Mouse (Mus musculus) adrenal gland, adult 2 months (tissue): ENCODE data around the gene Gm5901. TPM values are rescaled to one million over a fixed set of nuclear protein-coding genes. Genes with fewer than 3 reads are reported as not detected.

Experiments used
- DNase-seq: peaks from one replicate; pipeline ENCODE4 v3.0.0; 2021
- polyA plus RNA-seq: library from polyadenylated mRNA; depleted of rRNA; stranded (reverse); fragments of >200 nt; gene quantifications from 2 replicates; pipeline ENCODE4 v1.2.3, GENCODE M21; 2012; rRNA removed
- total RNA-seq, 2 experiments: library from RNA; stranded (reverse); gene quantifications; 2 replicates each; pipeline ENCODE4 v1.2.3; 2021

Gene Gm5901
- total and polyA plus RNA-seq, 3 experiments = not detected

DNA sequence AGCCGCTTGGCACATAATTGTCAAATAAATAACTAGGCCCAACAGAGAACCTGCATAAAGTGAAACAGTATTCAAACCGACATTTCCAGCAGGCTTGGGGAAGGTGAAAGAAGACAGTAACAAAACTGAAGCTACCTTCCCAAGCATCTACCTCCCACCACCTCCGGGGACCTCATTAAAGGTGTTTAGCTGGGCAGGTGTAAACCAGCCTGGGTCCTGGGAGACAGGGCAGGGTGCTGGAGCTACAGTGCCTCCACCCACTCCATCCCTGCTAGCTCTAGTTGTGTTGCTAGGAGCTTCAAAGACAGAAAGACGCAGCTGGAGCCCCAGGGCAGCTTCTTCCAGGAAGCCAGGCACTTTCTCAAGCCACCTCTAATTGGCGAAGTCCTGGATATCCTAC lies 29.4 kb downstream of the Gm5901 start, which contains the start of gene Cnga4:
Cnga4 (plus strand) TSS at position 301 of the 400 bp plus-strand sequence.
- DNase-seq = no peak

- DNase-seq = no peak
Observed at GRCm38 (mm10) chr7:105406322-105406721, 31.5 kb downstream of the Gm5901 start.

GRCm38 (mm10) chr7:105411874-105412632 lies 37.2 kb downstream of the Gm5901 start:
- DNase-seq = peak; percentile 70

DNA sequence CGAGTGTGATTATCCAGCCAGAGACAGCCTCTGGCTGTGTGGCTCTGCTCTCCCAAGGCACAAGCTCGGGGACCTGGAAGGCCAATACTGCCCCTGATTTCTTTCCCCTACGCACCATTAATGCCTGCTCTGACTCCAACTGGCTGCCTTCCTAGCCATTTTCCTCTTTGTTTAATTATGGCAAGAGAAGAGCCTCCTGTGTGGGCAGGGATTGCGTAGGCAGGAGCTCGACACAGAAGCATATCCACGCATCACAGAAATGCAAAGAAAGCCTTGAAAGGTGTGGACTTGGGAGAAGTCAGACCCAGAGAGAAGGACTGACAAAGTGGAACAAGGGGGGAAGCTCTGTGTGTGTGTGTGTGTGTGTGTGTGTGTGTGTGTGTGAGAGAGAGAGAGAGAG lies 39.5 kb downstream of the Gm5901 start:
- DNase-seq = no peak

GRCm38 (mm10) chr7:105416529-105416928 lies 41.7 kb downstream of the Gm5901 start:
- DNase-seq = no peak

DNA sequence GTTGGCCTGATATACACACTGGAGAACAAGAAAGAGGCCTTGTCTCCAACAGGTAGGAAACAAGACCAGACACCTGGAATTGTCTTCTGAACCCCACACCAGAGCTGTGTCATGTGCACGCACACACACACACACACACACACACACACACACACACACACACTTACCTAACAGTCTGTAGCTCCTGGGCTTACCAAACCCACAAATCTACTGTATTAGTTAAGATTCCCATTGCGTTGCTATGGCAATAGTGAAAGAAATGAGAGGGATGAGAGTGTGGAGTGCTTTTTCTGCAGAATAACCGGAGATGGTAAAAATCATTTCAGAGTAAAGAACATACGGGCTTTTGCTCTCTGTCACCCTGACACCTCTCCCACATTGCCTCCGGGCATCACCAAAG lies 43.3 kb downstream of the Gm5901 start:
- no peak for DNase-seq

- no peak for DNase-seq
Observed at GRCm38 (mm10) chr7:105420903-105421302, 46.1 kb downstream of the Gm5901 start.

DNA sequence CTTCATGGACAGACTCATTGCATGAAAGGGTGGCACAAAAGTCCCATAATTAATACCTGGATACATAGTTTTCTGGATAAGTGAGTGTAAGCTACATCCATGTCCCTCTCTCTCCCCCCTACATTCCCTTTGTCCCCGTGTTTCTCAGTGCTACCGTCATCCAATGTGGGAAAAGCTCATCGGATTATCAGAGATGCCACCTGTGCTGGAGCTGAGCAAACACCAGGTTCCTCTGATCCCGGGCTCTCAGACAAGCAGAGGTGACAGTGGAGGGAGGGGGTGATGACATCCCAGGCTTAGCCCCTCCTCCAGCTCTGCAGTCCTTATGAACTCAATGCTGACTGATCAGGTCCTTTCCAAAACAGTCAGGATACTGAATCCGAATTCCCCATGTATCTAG lies 49.5 kb downstream of the Gm5901 start:
- DNase-seq = no peak

- DNase-seq = no peak
Observed at GRCm38 (mm10) chr7:105425424-105426043, 50.7 kb downstream of the Gm5901 start, which contains the start of gene Cckbr. TSS of gene Cckbr (plus strand) at chr7:105425731.

GRCm38 (mm10) chr7:105426051-105426450 lies 51.2 kb downstream of the Gm5901 start:
- no peak for DNase-seq

Other genes with a start within 250 kb of the Gm5901 start
- gene Olfr683, start 228.0 kb upstream of the Gm5901 start, total RNA-seq = not detected
- not detected in 2 replicates for gene Olfr683, start 228.0 kb upstream of the Gm5901 start, polyA plus RNA-seq
- not detected for gene Olfr684, start 211.4 kb upstream of the Gm5901 start, total RNA-seq
- gene Olfr684, start 211.4 kb upstream of the Gm5901 start, polyA plus RNA-seq = not detected in 2 replicates
- gene Olfr685, start 189.0 kb upstream of the Gm5901 start, total RNA-seq = not detected
- not detected in 2 replicates for gene Olfr685, start 189.0 kb upstream of the Gm5901 start, polyA plus RNA-seq
- gene Olfr686, start 167.6 kb upstream of the Gm5901 start, total RNA-seq = not detected
- gene Olfr686, start 167.6 kb upstream of the Gm5901 start, polyA plus RNA-seq = not detected in 2 replicates
- not detected for gene Olfr688, start 86.9 kb upstream of the Gm5901 start, total RNA-seq
- gene Olfr688, start 86.9 kb upstream of the Gm5901 start, polyA plus RNA-seq = not detected in 2 replicates
- gene Olfr689, start 63.9 kb upstream of the Gm5901 start, total RNA-seq = not detected
- gene Olfr689, start 63.9 kb upstream of the Gm5901 start, polyA plus RNA-seq = not detected in 2 replicates
- not detected for gene Olfr690, start 40.9 kb upstream of the Gm5901 start, total RNA-seq
- gene Olfr690, start 40.9 kb upstream of the Gm5901 start, polyA plus RNA-seq = not detected in 2 replicates
- not detected for gene Olfr691, start 32.8 kb upstream of the Gm5901 start, total RNA-seq
- gene Olfr691, start 32.8 kb upstream of the Gm5901 start, polyA plus RNA-seq = not detected in 2 replicates
- not detected for gene Olfr692, start 6.8 kb upstream of the Gm5901 start, total RNA-seq
- gene Olfr692, start 6.8 kb upstream of the Gm5901 start, polyA plus RNA-seq = not detected in 2 replicates
- gene Fam160a2, start 25.0 kb downstream of the Gm5901 start, total RNA-seq = 10 to 100 TPM; 18.5 to 25.5 TPM
- gene Fam160a2, start 25.0 kb downstream of the Gm5901 start, polyA plus RNA-seq = 50.5 and 54.7 TPM in 2 replicates
- gene Cnga4, start 29.5 kb downstream of the Gm5901 start, total RNA-seq = not detected
- gene Cnga4, start 29.5 kb downstream of the Gm5901 start, polyA plus RNA-seq = 0.13 and 0.26 TPM in 2 replicates
- not detected for gene Cckbr, start 50.7 kb downstream of the Gm5901 start, total RNA-seq
- 0.04 and 0.10 TPM in 2 replicates for gene Cckbr, start 50.7 kb downstream of the Gm5901 start, polyA plus RNA-seq
- 10 to 100 TPM; 71.0 to 90.9 TPM for gene Cavin3, start 107.3 kb downstream of the Gm5901 start, total RNA-seq
- 158 and 163 TPM in 2 replicates for gene Cavin3, start 107.3 kb downstream of the Gm5901 start, polyA plus RNA-seq
- 10 to 100 TPM; 56.2 to 68.5 TPM for gene Smpd1, start 179.3 kb downstream of the Gm5901 start, total RNA-seq
- gene Smpd1, start 179.3 kb downstream of the Gm5901 start, polyA plus RNA-seq = 74.0 and 75.4 TPM in 2 replicates
- gene Apbb1, start 206.6 kb downstream of the Gm5901 start, total RNA-seq = 10 to 100 TPM; 12.0 to 22.4 TPM
- gene Apbb1, start 206.6 kb downstream of the Gm5901 start, polyA plus RNA-seq = 49.1 and 61.8 TPM in 2 replicates
- gene Hpx, start 225.1 kb downstream of the Gm5901 start, total RNA-seq = 1 to 10 TPM in 1 of 2 experiments, under 1 TPM in 1; 0.52 to 7.0 TPM
- gene Hpx, start 225.1 kb downstream of the Gm5901 start, polyA plus RNA-seq = 0.25 and 2.0 TPM in 2 replicates